Mouse (Mus musculus): ENCODE results near the gene Gm5157. TPM values are rescaled to one million over a fixed set of nuclear protein-coding genes. Genes with fewer than 3 reads are reported as not detected.
"Not testable (repeated sequence)": the region's sequence is repeated elsewhere in the genome, so short reads cannot be mapped to it uniquely, and the experiment has no call there.

Gm5157 gene
- not detected in 2 replicates for total RNA-seq (2014; rRNA removed)
- polyA plus RNA-seq (2012; rRNA removed), result not detected in 2 replicates

DNA sequence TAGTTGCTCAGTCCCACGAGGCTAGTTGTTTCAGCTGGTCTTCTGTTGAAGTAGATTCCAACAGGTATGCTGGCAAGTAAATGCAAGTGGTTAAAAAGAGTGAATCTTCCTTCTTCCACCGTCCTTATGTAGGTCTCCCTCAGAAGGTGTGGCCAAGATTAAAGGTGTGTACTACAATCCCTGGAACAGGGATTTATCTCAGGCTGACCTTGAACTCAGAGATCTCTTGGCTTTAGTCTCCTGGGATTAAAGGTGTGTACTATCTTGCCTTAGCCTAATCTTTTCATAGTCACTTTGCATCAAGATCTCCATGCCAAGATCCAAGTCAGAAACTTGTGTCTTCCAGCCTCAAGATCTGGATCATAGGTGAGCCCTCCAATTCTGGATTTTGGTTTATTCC lies at the start of gene Gm5157:
Gm5157 (minus strand) TSS at position 101 of the 400 bp plus-strand sequence.
- H3K4me3 ChIP-seq (ENCODE audit: insufficient read depth, low read depth, low read length); H3K9ac ChIP-seq (ENCODE audit: low read depth, low read length); H3K36me3 ChIP-seq (ENCODE audit: control insufficient read depth, insufficient read depth, low read length); H3K79me2 ChIP-seq (ENCODE audit: control insufficient read depth, insufficient read depth, low read length); H3K27me3 ChIP-seq (ENCODE audit: control insufficient read depth, insufficient read depth, low read length); DNase-seq (ENCODE audit: extremely low read depth, low read depth, low spot score); H3K4me1 ChIP-seq (ENCODE audit: control insufficient read depth, insufficient read depth, low read length); H3K27ac ChIP-seq (replicated peaks; ENCODE audit: insufficient read depth, low read depth, low read length): not testable (repeated sequence)
- 25% methylated on average over 1 of the region's 2 CpGs for WGBS

GRCm38 (mm10) chr7:21161885-21162284 lies 28.3 kb downstream of the Gm5157 start, which contains the start of gene Vmn1r123:
Gene Vmn1r123, plus strand, starts transcription at chr7:21162185.
- WGBS, result 13% methylated on average over 1 of the region's 3 CpGs
- H3K4me1 ChIP-seq (ENCODE audit: control insufficient read depth, insufficient read depth, low read length); H3K4me3 ChIP-seq (ENCODE audit: insufficient read depth, low read depth, low read length); H3K9ac ChIP-seq (ENCODE audit: low read depth, low read length); H3K27ac ChIP-seq (replicated peaks; ENCODE audit: insufficient read depth, low read depth, low read length); H3K27me3 ChIP-seq (ENCODE audit: control insufficient read depth, insufficient read depth, low read length); H3K36me3 ChIP-seq (ENCODE audit: control insufficient read depth, insufficient read depth, low read length); H3K79me2 ChIP-seq (ENCODE audit: control insufficient read depth, insufficient read depth, low read length); DNase-seq (ENCODE audit: extremely low read depth, low read depth, low spot score): not testable (repeated sequence)

Other genes with a start within 250 kb of the Gm5157 start
- gene Vmn1r119, start 178.0 kb downstream of the Gm5157 start, total RNA-seq (2014; rRNA removed), result not detected in 2 replicates
- gene Vmn1r119, start 178.0 kb downstream of the Gm5157 start, polyA plus RNA-seq (2012; rRNA removed), result not detected in 2 replicates
- gene Vmn1r120, start 136.6 kb downstream of the Gm5157 start, total RNA-seq (2014; rRNA removed), result not detected in 2 replicates
- not detected in 2 replicates for gene Vmn1r120, start 136.6 kb downstream of the Gm5157 start, polyA plus RNA-seq (2012; rRNA removed)
- not detected in 2 replicates for gene Vmn1r121, start 91.9 kb downstream of the Gm5157 start, total RNA-seq (2014; rRNA removed)
- gene Vmn1r121, start 91.9 kb downstream of the Gm5157 start, polyA plus RNA-seq (2012; rRNA removed), result not detected in 2 replicates
- gene Vmn1r122, start 56.3 kb downstream of the Gm5157 start, total RNA-seq (2014; rRNA removed), result not detected in 2 replicates
- not detected in 2 replicates for gene Vmn1r122, start 56.3 kb downstream of the Gm5157 start, polyA plus RNA-seq (2012; rRNA removed)
- gene Vmn1r123, start 28.2 kb downstream of the Gm5157 start, total RNA-seq (2014; rRNA removed), result not detected in 2 replicates
- not detected in 2 replicates for gene Vmn1r123, start 28.2 kb downstream of the Gm5157 start, polyA plus RNA-seq (2012; rRNA removed)
- gene Vmn1r124, start 70.2 kb upstream of the Gm5157 start, total RNA-seq (2014; rRNA removed), result not detected in 2 replicates
- not detected in 2 replicates for gene Vmn1r124, start 70.2 kb upstream of the Gm5157 start, polyA plus RNA-seq (2012; rRNA removed)
- not detected in 2 replicates for gene Vmn1r125, start 81.8 kb upstream of the Gm5157 start, total RNA-seq (2014; rRNA removed)
- gene Vmn1r125, start 81.8 kb upstream of the Gm5157 start, polyA plus RNA-seq (2012; rRNA removed), result not detected in 2 replicates
- not detected in 2 replicates for gene Vmn1r126, start 111.0 kb upstream of the Gm5157 start, total RNA-seq (2014; rRNA removed)
- not detected in 2 replicates for gene Vmn1r126, start 111.0 kb upstream of the Gm5157 start, polyA plus RNA-seq (2012; rRNA removed)
- not detected in 2 replicates for gene Vmn1r127, start 129.4 kb upstream of the Gm5157 start, total RNA-seq (2014; rRNA removed)
- not detected in 2 replicates for gene Vmn1r127, start 129.4 kb upstream of the Gm5157 start, polyA plus RNA-seq (2012; rRNA removed)
- not detected in 2 replicates for gene Vmn1r128, start 158.9 kb upstream of the Gm5157 start, total RNA-seq (2014; rRNA removed)
- not detected in 2 replicates for gene Vmn1r128, start 158.9 kb upstream of the Gm5157 start, polyA plus RNA-seq (2012; rRNA removed)
- not detected in 2 replicates for gene Vmn1r129, start 170.9 kb upstream of the Gm5157 start, total RNA-seq (2014; rRNA removed)
- not detected in 2 replicates for gene Vmn1r129, start 170.9 kb upstream of the Gm5157 start, polyA plus RNA-seq (2012; rRNA removed)
- gene Gm6882, start 242.3 kb upstream of the Gm5157 start, total RNA-seq (2014; rRNA removed), result not detected in 2 replicates
- gene Gm6882, start 242.3 kb upstream of the Gm5157 start, polyA plus RNA-seq (2012; rRNA removed), result not detected in 2 replicates